Mouse (Mus musculus) frontal cortex, adult (tissue): Measurements from ENCODE around the gene Col4a1.

ENCODE experiments used
- ATAC-seq: cut with Nextera tagmentation; 2 replicates; pipeline ENCODE4 v1.9.2; 2017; ENCODE audit warnings: mild to moderate bottlenecking, moderate library complexity, mixed read lengths; ENCODE audit not compliant: low TSS enrichment

The Col4a1 gene

GRCm38 (mm10) chr8:11266471-11266870 lies 46.2 kb downstream of the Col4a1 start:
- ATAC-seq = no peak

DNA sequence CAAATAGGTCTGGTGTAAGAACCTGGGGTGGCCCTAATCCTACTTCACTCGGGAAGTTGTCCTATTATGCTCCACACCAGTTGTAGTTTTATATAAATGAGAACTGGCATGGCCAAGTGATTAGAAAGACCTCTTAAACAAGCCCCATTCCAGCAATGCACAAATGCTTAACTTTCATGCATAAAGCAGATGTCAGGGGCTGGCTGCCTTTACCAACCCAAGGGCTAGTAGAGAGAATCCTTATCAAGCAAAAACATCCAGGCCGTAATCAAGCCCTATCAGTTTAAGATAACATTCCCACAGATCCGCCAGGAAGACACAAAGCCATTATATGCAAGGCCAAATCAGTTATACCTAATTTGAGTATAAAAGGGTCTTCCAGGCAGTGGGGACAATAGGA lies 46.7 kb downstream of the Col4a1 start:
- no peak for ATAC-seq

DNA sequence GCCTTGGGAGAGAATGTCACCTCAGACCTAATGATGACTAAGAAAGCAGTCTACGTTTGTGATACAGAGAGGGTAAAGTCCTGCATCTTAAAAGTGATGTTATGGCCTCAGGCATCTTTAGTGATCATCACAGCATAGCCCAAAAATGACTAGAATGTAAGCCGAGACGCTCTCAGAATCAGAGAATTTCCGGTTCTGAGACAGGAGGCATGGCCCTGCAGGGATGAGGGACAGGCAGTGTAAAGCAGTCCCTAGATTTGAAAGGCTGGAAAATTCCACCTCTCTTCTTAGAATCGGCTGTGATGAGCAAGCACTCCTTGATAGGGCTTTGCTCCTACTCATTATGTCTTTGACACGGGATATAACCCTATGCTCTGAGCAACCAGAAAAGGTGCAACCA lies 48.8 kb downstream of the Col4a1 start:
- ATAC-seq = no peak

DNA sequence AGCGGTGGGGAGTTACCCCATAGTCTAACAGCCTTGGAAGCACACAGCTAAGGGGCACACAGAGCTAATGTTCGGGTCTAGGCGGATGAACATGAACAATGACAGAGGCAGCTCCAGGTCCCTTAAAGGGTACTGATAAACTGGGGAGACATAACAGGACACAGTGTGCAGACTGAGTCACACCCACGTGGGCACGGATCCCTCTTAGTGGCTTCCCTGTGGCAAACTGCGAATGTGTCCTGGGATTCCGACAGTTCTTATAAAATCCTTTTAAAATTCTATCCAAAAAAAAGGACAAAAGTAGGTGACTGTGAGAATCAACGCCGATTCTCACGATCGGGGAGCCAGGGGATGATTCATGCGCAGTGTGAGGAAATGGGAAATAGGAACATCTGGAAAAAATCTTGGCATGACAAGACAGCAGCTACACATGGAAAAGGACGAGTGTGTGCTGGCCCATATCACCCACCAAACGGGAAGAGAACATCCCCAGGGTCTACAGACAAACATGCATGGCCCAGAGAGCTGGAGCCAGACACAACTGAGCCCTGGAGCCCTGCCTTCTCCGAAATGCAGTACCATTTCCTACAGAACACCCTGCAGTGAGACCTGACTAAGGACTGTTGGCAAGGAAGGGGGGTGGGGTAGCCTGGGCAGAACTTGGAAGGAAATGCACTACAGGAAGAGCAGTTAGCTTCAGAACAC lies 50.4 kb downstream of the Col4a1 start:
- peak; percentile 69 for ATAC-seq

DNA sequence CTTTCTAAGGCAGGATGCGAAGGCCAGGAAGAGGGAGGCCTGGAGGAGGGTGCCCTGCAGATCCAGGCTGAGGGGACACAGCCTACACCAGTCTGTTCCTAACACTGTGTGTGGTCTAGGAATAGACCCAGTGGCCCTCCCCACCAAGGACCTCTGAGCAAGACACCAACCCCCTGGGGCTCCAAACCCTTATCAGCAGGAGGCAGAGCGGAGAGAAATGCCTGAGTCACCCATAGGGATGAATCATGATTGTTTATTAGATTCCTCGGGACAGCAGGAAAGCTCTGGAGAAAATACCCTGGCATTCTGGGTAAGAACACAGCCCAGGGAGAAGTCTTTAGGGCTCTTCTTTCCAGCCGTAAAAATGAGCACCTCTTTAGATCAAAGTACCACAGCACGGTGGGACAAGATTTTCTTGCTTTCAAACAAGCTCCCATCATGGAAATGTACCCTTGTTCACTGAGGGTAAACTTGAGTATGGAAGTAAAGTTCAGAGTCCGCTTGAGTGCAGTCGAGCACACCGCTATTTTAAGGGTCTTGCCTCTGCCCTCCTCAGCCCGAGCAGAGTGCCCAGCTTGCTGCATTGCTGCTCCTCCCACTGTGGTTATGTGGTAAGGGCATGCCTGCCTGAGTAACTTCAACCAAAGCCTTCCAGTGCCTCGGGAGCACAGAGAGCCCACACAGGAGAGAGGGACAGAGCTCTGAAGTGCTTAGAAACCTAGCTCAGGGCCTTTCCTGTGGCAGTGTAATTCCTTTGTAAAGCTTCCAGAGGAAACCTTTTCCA lies 52.6 kb downstream of the Col4a1 start:
- ATAC-seq = peak; percentile 25; the same call in 1 of the 2 replicates

- no peak for ATAC-seq
Measured at GRCm38 (mm10) chr8:11258517-11259136, 54.0 kb downstream of the Col4a1 start.

GRCm38 (mm10) chr8:11257079-11258017 lies 55.3 kb downstream of the Col4a1 start:
- no peak for ATAC-seq

- ATAC-seq = no peak
Measured at GRCm38 (mm10) chr8:11256405-11256804, 56.2 kb downstream of the Col4a1 start.

GRCm38 (mm10) chr8:11255680-11256079 lies 56.9 kb downstream of the Col4a1 start:
- ATAC-seq = no peak

GRCm38 (mm10) chr8:11254914-11255530 lies 57.6 kb downstream of the Col4a1 start:
- no peak for ATAC-seq

DNA sequence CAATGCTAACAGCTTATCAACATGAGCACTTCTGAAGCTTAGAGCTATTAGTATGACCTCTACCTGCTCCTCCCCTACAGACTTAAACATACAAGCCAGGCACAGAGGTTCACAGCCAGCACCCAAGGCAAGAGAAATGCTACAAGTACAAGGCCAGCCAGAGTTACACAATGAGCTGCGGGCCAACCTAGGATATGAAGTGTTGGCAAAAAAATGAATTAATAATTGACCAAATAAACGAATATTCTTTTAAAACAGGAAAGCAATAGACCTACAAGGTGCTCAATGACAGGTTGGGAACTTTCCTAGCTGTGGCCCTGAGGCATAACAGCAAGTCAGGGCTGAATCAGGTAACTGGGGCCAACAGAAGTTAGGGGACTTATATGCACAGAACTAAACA lies 58.1 kb downstream of the Col4a1 start:
- ATAC-seq = no peak

GRCm38 (mm10) chr8:11253556-11253955 lies 59.1 kb downstream of the Col4a1 start:
- peak; percentile 70 for ATAC-seq

- ATAC-seq = peak; percentile 92
Measured at GRCm38 (mm10) chr8:11253041-11253440, 59.6 kb downstream of the Col4a1 start.

GRCm38 (mm10) chr8:11252235-11252774 lies 60.3 kb downstream of the Col4a1 start:
- no peak for ATAC-seq

GRCm38 (mm10) chr8:11250149-11250548 lies 62.5 kb downstream of the Col4a1 start:
- no peak for ATAC-seq

DNA sequence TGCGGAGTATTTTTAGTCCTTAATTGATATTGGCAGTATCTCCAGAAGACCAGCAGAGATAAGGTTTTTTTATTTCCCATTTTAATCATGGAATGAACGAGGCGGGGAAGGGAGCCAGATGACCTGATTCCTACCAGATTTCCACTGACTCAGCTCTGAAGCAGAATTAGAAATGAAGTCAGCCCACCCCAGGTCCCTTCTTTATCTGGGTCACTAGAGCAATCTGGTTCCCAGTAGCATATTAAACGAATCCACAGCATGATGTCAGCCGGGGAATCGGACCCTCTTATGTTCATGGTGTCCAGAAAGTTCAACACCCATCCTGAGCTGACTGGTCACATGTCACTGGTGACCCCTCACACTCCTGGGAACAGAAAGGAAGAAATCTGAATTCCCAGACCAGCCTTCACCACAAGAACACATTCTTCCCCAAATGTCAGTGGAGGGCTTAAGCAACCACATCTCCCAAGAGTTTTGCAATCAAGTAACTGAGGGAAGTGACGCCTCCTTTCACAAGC lies 63.0 kb downstream of the Col4a1 start:
- 0 out of 2 replicates have a peak, but pooled peaks have one; percentile 25 for ATAC-seq

DNA sequence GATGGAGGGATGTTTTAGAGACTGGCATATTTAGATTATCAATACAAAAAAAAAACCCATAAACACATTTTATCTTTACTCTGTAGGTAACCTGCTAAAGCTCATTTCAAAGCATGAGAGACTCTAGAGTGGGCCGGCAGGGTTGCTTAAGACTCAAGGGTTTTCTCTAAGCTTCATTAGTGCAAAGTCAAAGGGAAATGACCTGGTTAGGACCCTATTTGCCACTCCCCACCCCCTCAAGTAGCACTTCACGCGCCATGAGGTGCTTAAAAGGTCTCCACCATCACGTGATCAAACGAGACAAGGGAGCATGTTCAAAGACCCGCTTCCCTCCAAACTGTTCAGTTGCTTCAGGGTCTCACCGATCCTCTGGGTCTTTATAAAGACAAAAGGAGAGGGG lies 63.9 kb downstream of the Col4a1 start:
- no peak for ATAC-seq

DNA sequence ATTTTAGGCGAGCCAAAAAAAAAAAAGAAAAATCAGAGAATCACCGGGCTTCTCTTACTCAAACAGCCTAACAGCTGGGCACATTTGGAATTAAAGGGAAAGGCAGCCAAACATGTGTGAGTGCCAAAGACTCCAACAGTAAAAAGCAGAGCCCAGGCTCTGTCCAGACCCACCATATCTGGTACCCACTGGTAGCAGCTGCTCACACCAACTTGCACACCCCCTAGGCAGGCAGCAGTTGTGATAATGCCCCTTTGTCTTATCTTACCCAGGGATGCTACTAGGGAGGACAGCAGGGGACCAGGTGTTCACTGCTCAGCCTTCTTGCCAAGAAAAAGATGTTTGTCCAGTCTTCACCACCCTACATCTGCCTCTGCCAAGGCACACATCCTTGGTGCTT lies 71.1 kb downstream of the Col4a1 start:
- no peak for ATAC-seq

- ATAC-seq = no peak
Measured at GRCm38 (mm10) chr8:11234879-11235210, 77.8 kb downstream of the Col4a1 start.

- ATAC-seq = no peak
Measured at GRCm38 (mm10) chr8:11234151-11234878, 78.3 kb downstream of the Col4a1 start.
